Mouse (Mus musculus): ENCODE measurements around the gene Arhgef10l. TPM values are rescaled to one million over a fixed set of nuclear protein-coding genes. Genes with fewer than 3 reads are reported as not detected.

The Arhgef10l gene
- polyA plus RNA-seq, 1 experiment from 2014 or later = 27.7 TPM

DNA sequence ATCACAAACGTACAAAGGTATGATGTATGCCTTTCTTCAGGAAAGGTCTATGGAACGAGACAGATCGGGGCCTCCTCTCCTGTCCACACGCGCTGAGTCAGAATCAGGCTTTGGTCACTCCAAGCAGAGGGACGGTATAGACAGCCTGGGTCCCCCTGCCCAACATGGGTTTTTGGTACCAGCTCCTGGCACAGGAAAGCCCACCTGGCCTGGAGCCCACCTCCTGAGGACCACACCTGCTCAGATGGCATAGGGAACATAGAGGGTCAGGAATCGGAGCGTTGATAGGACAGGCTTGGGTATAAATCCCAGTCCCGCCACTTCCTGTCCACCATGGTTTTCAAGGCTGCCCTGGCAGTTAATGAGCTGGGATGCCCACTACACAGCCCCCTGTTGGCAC lies 145.1 kb downstream of the Arhgef10l start:
- Histone ChIP-seq H3K27me3 (no peaks in the 10 kb centered on the region), H3K36me3 (peaks cover 77% of the 10 kb centered on the region), H3K27ac (no peak overlapping the region), H3K4me3 (replicated peaks) (no peak overlapping the region), H3K9me3 (no peaks in the 10 kb centered on the region), H3K9ac (replicated peaks) (no peak overlapping the region), H3K4me2 (replicated peaks) (no peak overlapping the region), H3K4me1 (replicated peaks) (peaks cover 10% of the 10 kb centered on the region; the same call in 1 of the 2 replicates)
- 98% methylated on average over 9 of the region's 9 CpGs for WGBS
- no peak for ATAC-seq

DNA sequence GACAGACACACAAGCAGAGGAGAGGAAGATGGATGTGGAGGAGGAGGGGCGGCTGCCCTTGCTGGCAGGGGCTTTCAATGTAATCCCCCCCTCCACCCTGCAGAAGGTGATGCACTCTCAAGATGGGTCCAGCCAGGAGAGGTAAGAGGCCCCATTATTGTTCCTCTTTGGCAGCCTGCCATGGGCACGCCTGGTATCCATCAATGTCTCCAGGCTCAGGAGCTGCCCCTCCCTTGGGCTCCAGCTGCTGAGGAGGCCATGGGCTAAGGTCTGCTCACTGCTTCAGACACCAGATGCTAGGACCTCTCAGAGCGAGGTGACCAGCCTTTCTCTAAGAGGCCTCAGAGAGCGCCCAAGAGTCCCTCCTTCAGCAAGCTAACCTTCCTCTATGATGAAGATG lies 152.0 kb downstream of the Arhgef10l start:
- 90% methylated on average over 4 of the region's 4 CpGs for WGBS
- Histone ChIP-seq H3K36me3 (peaks cover 63% of the 10 kb centered on the region), H3K27me3 (no peaks in the 10 kb centered on the region), H3K4me2 (replicated peaks) (no peak overlapping the region), H3K9me3 (no peaks in the 10 kb centered on the region), H3K27ac (no peak overlapping the region), H3K4me3 (replicated peaks) (no peak overlapping the region), H3K4me1 (replicated peaks) (no peaks in the 10 kb centered on the region), H3K9ac (replicated peaks) (no peak overlapping the region)
- ATAC-seq = no peak

GRCm38 (mm10) chr4:140509856-140510255 lies 156.0 kb downstream of the Arhgef10l start:
- Histone ChIP-seq H3K36me3 (peaks cover 28% of the 10 kb centered on the region), H3K4me3 (replicated peaks) (no peak overlapping the region), H3K27me3 (no peaks in the 10 kb centered on the region), H3K9me3 (no peaks in the 10 kb centered on the region), H3K4me2 (replicated peaks) (no peak overlapping the region), H3K9ac (replicated peaks) (no peak overlapping the region), H3K4me1 (replicated peaks) (peaks cover 17% of the 10 kb centered on the region), H3K27ac (no peak overlapping the region)
- ATAC-seq = no peak

DNA sequence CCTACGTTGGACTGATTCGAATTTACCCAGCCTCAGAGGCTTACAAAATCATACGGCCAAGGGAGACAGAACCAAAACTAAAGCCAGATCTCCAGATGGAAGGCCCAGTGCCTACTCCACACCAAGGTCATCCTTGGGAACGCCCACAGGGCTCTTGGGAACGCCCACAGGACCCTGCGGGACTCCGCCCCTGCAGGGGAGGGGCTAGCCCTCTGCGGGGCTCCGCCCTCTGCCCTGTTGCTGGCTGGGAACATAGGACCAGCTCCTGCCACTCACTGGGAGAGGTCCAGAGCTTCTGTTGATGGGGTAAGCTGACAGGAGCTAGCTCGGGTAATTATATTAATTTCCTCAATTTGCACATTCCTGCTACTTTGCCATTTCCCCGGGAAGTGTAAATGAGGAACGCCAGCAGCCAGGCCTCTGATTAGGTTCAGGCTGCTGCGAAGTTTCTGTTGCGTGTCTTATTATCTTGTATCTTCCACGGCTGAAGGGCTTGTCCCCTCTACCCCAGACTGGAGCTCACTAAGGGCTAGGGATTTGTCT lies 158.6 kb downstream of the Arhgef10l start:
- no peaks in the 10 kb centered on the region for H3K9me3 ChIP-seq
- H3K27me3 ChIP-seq = no peaks in the 10 kb centered on the region
- peaks cover 2% of the 10 kb centered on the region for H3K36me3 ChIP-seq
- peaks cover 27% of the 10 kb centered on the region for H3K4me1 ChIP-seq (replicated peaks)
- 48% methylated on average over 15 of the region's 15 CpGs for WGBS
- no peak for ATAC-seq
- no peak overlapping the region for H3K27ac ChIP-seq
- H3K4me2 ChIP-seq (replicated peaks) = no peak overlapping the region
- no peak overlapping the region for H3K4me3 ChIP-seq (replicated peaks)
- H3K9ac ChIP-seq (replicated peaks) = no peak overlapping the region

DNA sequence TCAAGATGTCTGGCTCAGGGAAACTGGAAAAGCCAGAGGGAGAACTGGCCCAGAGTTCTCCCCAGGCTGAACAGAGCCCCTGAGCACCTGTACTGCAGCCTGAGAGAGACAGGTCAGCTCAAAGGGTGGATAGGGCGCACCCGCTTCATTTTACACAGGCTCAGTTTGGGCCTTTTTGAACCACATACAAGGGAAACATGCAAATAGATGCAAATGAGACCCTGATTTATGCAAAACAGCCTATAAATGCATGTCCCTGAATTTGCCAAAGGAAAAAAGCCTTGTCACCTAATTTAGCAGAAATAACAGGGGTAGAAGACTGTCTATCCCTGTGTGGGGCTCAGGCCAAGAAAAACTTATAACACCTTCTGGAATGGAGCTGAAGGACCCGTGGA lies 160.2 kb downstream of the Arhgef10l start:
- peak; percentile 28; the same call in 1 of the 2 replicates for ATAC-seq
- H3K27ac ChIP-seq = peak overlapping the region; percentile 58
- H3K4me1 ChIP-seq (replicated peaks) = peaks cover 31% of the 10 kb centered on the region
- H3K9ac ChIP-seq (replicated peaks) = no peak overlapping the region
- H3K36me3 ChIP-seq = no peaks in the 10 kb centered on the region
- WGBS = 76% methylated on average over 3 of the region's 3 CpGs
- H3K9me3 ChIP-seq = no peaks in the 10 kb centered on the region
- no peak overlapping the region for H3K4me3 ChIP-seq (replicated peaks)
- H3K27me3 ChIP-seq = no peaks in the 10 kb centered on the region
- H3K4me2 ChIP-seq (replicated peaks) = no peak overlapping the region

- Histone ChIP-seq H3K36me3 (no peaks in the 10 kb centered on the region), H3K27me3 (no peaks in the 10 kb centered on the region), H3K4me3 (replicated peaks) (no peak overlapping the region), H3K4me2 (replicated peaks) (no peak overlapping the region), H3K27ac (peak overlapping the region; percentile 58), H3K9ac (replicated peaks) (no peak overlapping the region), H3K9me3 (no peaks in the 10 kb centered on the region), H3K4me1 (replicated peaks) (peaks cover 31% of the 10 kb centered on the region)
- 57% methylated on average over 19 of the region's 19 CpGs for WGBS
- ATAC-seq = peak; percentile 49
Measured at GRCm38 (mm10) chr4:140504921-140505607, 160.7 kb downstream of the Arhgef10l start.

GRCm38 (mm10) chr4:140504067-140504913 lies 161.5 kb downstream of the Arhgef10l start:
- H3K27ac ChIP-seq = peak overlapping the region; percentile 31
- H3K27me3 ChIP-seq = no peaks in the 10 kb centered on the region
- H3K9me3 ChIP-seq = no peaks in the 10 kb centered on the region
- H3K36me3 ChIP-seq = no peaks in the 10 kb centered on the region
- peak; percentile 73 for ATAC-seq
- no peak overlapping the region for H3K9ac ChIP-seq (replicated peaks)
- H3K4me2 ChIP-seq (replicated peaks) = no peak overlapping the region
- H3K4me1 ChIP-seq (replicated peaks) = peaks cover 31% of the 10 kb centered on the region
- 25% methylated on average over 16 of the region's 16 CpGs for WGBS
- no peak overlapping the region for H3K4me3 ChIP-seq (replicated peaks)

DNA sequence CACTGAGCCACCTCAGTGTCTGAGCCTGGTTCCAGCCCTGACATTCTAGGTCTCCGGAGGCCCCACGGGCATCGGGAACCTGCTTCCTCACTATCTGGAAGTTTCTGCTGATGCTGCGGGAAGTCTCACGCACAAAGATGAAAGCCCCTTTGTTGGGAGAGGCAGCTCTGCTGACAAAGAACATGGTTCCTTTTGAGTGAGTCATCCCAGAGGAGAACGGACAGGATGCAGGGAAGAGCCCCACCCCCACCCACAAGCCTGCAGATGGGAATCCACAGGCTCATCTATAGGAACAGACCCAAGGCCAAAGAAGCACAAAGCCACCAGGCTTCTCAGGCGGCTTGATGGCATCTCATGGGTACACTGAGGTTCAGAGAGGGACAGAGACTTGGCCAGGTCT lies 165.0 kb downstream of the Arhgef10l start:
- Histone ChIP-seq H3K27me3 (no peaks in the 10 kb centered on the region), H3K4me1 (replicated peaks) (peaks cover 31% of the 10 kb centered on the region), H3K9ac (replicated peaks) (no peak overlapping the region), H3K4me3 (replicated peaks) (no peak overlapping the region), H3K36me3 (no peaks in the 10 kb centered on the region), H3K4me2 (replicated peaks) (no peak overlapping the region), H3K27ac (no peak overlapping the region), H3K9me3 (no peaks in the 10 kb centered on the region)
- 63% methylated on average over 7 of the region's 7 CpGs for WGBS
- no peak for ATAC-seq

GRCm38 (mm10) chr4:140499571-140499970 lies 166.2 kb downstream of the Arhgef10l start:
- no peak for ATAC-seq
- Histone ChIP-seq H3K27ac (no peak overlapping the region), H3K9ac (replicated peaks) (no peak overlapping the region), H3K9me3 (no peaks in the 10 kb centered on the region), H3K36me3 (no peaks in the 10 kb centered on the region), H3K27me3 (no peaks in the 10 kb centered on the region), H3K4me1 (replicated peaks) (peaks cover 20% of the 10 kb centered on the region), H3K4me2 (replicated peaks) (no peak overlapping the region), H3K4me3 (replicated peaks) (no peak overlapping the region)
- WGBS = 86% methylated on average over 6 of the region's 6 CpGs

DNA sequence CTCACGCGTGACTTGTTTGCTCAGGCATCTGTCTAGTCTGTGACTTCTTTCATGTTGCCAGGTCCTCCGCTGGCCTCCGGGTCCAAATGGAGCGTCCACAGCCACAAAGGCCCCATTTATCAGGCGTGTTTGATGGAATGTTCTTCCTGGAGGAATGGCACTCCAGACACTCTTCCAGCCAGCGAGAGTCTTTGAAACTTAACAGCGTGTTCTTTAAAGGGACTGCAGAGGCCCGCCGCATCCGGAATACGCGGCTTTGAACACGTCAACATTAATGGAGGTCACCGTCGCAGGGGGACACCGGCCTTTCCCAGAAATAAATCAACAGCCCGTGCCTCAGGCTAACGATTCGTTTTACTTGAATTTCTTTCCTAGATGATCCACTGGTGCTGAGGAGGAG lies 168.6 kb downstream of the Arhgef10l start:
- no peak overlapping the region for H3K4me2 ChIP-seq (replicated peaks)
- H3K9me3 ChIP-seq = no peaks in the 10 kb centered on the region
- H3K27ac ChIP-seq = no peak overlapping the region
- peaks cover 12% of the 10 kb centered on the region for H3K4me1 ChIP-seq (replicated peaks)
- no peak overlapping the region for H3K9ac ChIP-seq (replicated peaks)
- WGBS = 68% methylated on average over 20 of the region's 20 CpGs
- ATAC-seq = no peak
- no peaks in the 10 kb centered on the region for H3K36me3 ChIP-seq
- no peak overlapping the region for H3K4me3 ChIP-seq (replicated peaks)
- 0 out of 2 replicates have a peak, but pooled peaks cover 5% of the 10 kb centered on the region for H3K27me3 ChIP-seq

DNA sequence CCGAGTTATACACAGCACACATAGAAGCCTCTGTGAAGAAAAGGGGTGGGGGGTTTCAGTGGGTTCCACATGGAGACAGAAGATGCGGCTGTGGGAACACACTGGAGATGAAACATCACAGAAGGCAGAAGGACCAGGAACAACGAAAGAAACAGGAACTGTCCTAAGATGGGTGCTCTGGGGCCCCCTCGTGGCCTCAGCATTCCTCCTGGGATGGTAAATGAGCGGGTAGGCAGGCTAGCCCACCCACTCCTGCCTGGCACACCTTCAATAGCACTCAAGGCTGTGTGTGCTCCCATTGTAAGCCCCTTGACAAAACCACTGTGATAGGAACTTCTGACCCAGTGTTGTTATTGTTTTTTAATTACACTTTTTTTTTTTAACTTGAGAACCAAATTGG lies 174.3 kb downstream of the Arhgef10l start:
- H3K4me2 ChIP-seq (replicated peaks) = no peak overlapping the region
- no peak overlapping the region for H3K4me3 ChIP-seq (replicated peaks)
- H3K9ac ChIP-seq (replicated peaks) = no peak overlapping the region
- 43% methylated on average over 5 of the region's 5 CpGs for WGBS
- H3K27me3 ChIP-seq = 0 out of 2 replicates have a peak, but pooled peaks cover 5% of the 10 kb centered on the region
- peaks cover 5% of the 10 kb centered on the region; the same call in 1 of the 2 replicates for H3K4me1 ChIP-seq (replicated peaks)
- no peak for ATAC-seq
- no peaks in the 10 kb centered on the region for H3K9me3 ChIP-seq
- H3K36me3 ChIP-seq = no peaks in the 10 kb centered on the region
- H3K27ac ChIP-seq = no peak overlapping the region

DNA sequence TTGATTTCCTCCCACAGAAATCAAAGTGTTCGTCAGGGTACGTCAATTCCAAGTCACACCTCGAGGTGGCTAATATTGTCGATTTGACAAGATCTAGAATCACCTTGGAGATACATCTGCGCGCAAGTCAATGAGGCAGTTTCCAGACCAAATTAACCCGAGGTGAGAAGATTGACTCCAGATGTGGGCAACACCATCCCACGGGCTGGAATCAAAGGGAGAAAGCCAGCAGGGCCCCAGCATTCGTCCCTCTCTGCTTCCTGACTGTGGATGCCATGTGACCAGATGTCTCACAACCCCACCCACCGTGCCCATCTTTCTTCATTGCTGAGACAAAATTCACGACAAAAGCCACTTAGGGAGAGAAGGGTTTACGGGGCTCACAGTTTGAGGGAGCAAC lies 180.4 kb downstream of the Arhgef10l start:
- H3K27me3 ChIP-seq = peaks cover 5% of the 10 kb centered on the region; the same call in 1 of the 2 replicates
- H3K4me2 ChIP-seq (replicated peaks) = no peak overlapping the region
- ATAC-seq = no peak
- 0 out of 2 replicates have a peak, but pooled peaks cover 4% of the 10 kb centered on the region for H3K4me1 ChIP-seq (replicated peaks)
- H3K4me3 ChIP-seq (replicated peaks) = no peak overlapping the region
- H3K27ac ChIP-seq = no peak overlapping the region
- H3K9me3 ChIP-seq = no peaks in the 10 kb centered on the region
- H3K36me3 ChIP-seq = no peaks in the 10 kb centered on the region
- no peak overlapping the region for H3K9ac ChIP-seq (replicated peaks)
- WGBS = 75% methylated on average over 12 of the region's 12 CpGs
